Mouse (Mus musculus) limb, embryonic 14.5 days (tissue): ENCODE data around the gene Tango6. TPM values are rescaled to one million over a fixed set of nuclear protein-coding genes. Genes with fewer than 3 reads are reported as not detected.
A peak's percentile ranks its signal among the peaks of the same experiment; 100 is the strongest.

Source experiments
- ATAC-seq: fragments of 200-750 bp; cut with Nextera tagmentation; 2 replicates; pipeline ENCODE4 v1.8.0; 2017; ENCODE audit warnings: low read depth, moderate number of reproducible peaks, moderate TSS enrichment; ENCODE audit not compliant: low FRiP score
- DNase-seq: peaks from one replicate; pipeline ENCODE4 v3.0.0-alpha.2; 2015; ENCODE audit warnings: low spot score
- H3K27ac ChIP-seq: fragments of 300-500 bp; sonication (generic); replicated peaks from 2 replicates; pipeline ENCODE4 v1.5.1; 2014; ENCODE audit warnings: low read depth, mild to moderate bottlenecking, low read length, moderate library complexity, mixed read lengths
- H3K27me3 ChIP-seq: fragments of 300-500 bp; sonication (generic); 2 replicates; pipeline ENCODE4 v1.6.1; 2014; ENCODE audit warnings: low read length, mixed read lengths; ENCODE audit not compliant: control insufficient read depth, insufficient read depth
- H3K36me3 ChIP-seq: fragments of 300-500 bp; sonication (generic); 2 replicates; pipeline ENCODE4 v1.6.1; 2014; ENCODE audit warnings: mild to moderate bottlenecking, low read length, moderate library complexity, mixed read lengths; ENCODE audit not compliant: control insufficient read depth, insufficient read depth
- H3K4me1 ChIP-seq: fragments of 300-500 bp; sonication (generic); 2 replicates; pipeline ENCODE4 v1.6.1; 2014; ENCODE audit warnings: antibody characterized with exemption, low read length, mixed read lengths; ENCODE audit not compliant: control insufficient read depth, insufficient read depth
- H3K4me2 ChIP-seq: fragments of 300-500 bp; sonication (generic); replicated peaks from 2 replicates; pipeline ENCODE4 v1.6.1; 2014; ENCODE audit warnings: low read depth, mild to moderate bottlenecking, low read length, moderate library complexity; ENCODE audit not compliant: severe bottlenecking
- H3K4me3 ChIP-seq: fragments of 300-500 bp; sonication (generic); replicated peaks from 2 replicates; pipeline ENCODE4 v1.5.1; 2014; ENCODE audit warnings: low read length
- H3K9ac ChIP-seq: fragments of 300-500 bp; sonication (generic); 2 replicates; pipeline ENCODE4 v1.6.1; 2014; ENCODE audit warnings: mild to moderate bottlenecking, low read depth, low read length, moderate library complexity; ENCODE audit not compliant: severe bottlenecking
- H3K9me3 ChIP-seq: fragments of 300-500 bp; sonication (generic); 2 replicates; pipeline ENCODE4 v1.6.1; 2016; ENCODE audit warnings: low read length; ENCODE audit not compliant: control insufficient read depth
- POLR2A ChIP-seq: fragments of 200-500 bp; IDR thresholded peaks from 2 replicates; pipeline ENCODE4 v1.8.0; 2012; ENCODE audit warnings: inconsistent platforms, mild to moderate bottlenecking, moderate library complexity, borderline replicate concordance; ENCODE audit not compliant: insufficient read depth, insufficient read length; ENCODE audit errors: extremely low read depth
- WGBS: fragments of 180-500 bp; shearing (Covaris S2); extraction: QIAGEN DNeasy Blood & Tissue Kit; methylation state at CpG from one replicate; pipeline ENCODE4 v1.1.7; 2014; 5-methylcytosine and 5-hydroxymethylcytosine counted together
- polyA plus RNA-seq, 2 experiments: library from polyadenylated mRNA; depleted of rRNA in 1 of 2; stranded (reverse) in 1 of 2; unstranded in 1 of 2; fragments of >200 nt; fragmentation: Nextera tagmentation in 1 of 2; extraction: Ambion mirVana in 1 of 2; gene quantifications; 2 replicates each; pipeline versions ENCODE4 v1.2.1 to v1.2.3; 2012 to 2014

Gene Tango6
- polyA plus RNA-seq, 2 experiments: 5.9 to 6.5 TPM

GRCm38 (mm10) chr8:106887336-106888189 lies 204.7 kb downstream of the Tango6 start:
- Histone ChIP-seq H3K36me3 (peaks cover 46% of the 10 kb centered on the region), H3K9ac (no peak overlapping the region), H3K4me1 (peaks cover 8% of the 10 kb centered on the region; the same call in 1 of the 2 replicates), H3K9me3 (no peaks in the 10 kb centered on the region), H3K27ac (no peak overlapping the region), H3K4me2 (no peak overlapping the region), H3K27me3 (no peaks in the 10 kb centered on the region), H3K4me3 (no peak overlapping the region)
- no peak for TF ChIP-seq POLR2A
- DNase-seq (peak; percentile 89), ATAC-seq (peak; percentile 75)
- WGBS: 46% methylated on average over 5 of the region's 5 CpGs

GRCm38 (mm10) chr8:106888803-106889202 lies 205.9 kb downstream of the Tango6 start:
- Histone ChIP-seq H3K4me1 (peaks cover 8% of the 10 kb centered on the region; the same call in 1 of the 2 replicates), H3K27me3 (no peaks in the 10 kb centered on the region), H3K36me3 (peaks cover 33% of the 10 kb centered on the region), H3K4me3 (no peak overlapping the region), H3K9me3 (no peaks in the 10 kb centered on the region), H3K27ac (no peak overlapping the region), H3K9ac (no peak overlapping the region), H3K4me2 (no peak overlapping the region)
- no peak for ATAC-seq
- TF ChIP-seq POLR2A: no peak
- no peak for DNase-seq
- 90% methylated on average over 3 of the region's 3 CpGs for WGBS

- under 1% methylated on average over 15 of the region's 15 CpGs for WGBS
- Histone ChIP-seq H3K36me3 (peaks cover 30% of the 10 kb centered on the region), H3K9ac (peak overlapping the region; percentile 97), H3K4me1 (peaks cover 12% of the 10 kb centered on the region), H3K9me3 (no peaks in the 10 kb centered on the region), H3K4me2 (peak overlapping the region; percentile 80), H3K27me3 (no peaks in the 10 kb centered on the region), H3K27ac (peak overlapping the region; percentile 95), H3K4me3 (peak overlapping the region; percentile 94)
- ATAC-seq (no peak), DNase-seq (peak; percentile 37)
- TF ChIP-seq POLR2A: no peak
These were observed 209.4 kb downstream of the Tango6 start for GRCm38 (mm10) chr8:106892210-106892805.

GRCm38 (mm10) chr8:106892806-106893451 lies 210.1 kb downstream of the Tango6 start:
- WGBS: 1% methylated on average over 47 of the region's 57 CpGs
- ATAC-seq (peak; percentile 81), DNase-seq (peak; percentile 46)

More at GRCm38 (mm10) chr8:106892806-106893451, 210.1 kb downstream of the Tango6 start:
- no peaks in the 10 kb centered on the region for H3K27me3 ChIP-seq
- H3K4me2 ChIP-seq: peak overlapping the region; percentile 80
- no peaks in the 10 kb centered on the region for H3K9me3 ChIP-seq
- TF ChIP-seq POLR2A: no peak
- peak overlapping the region; percentile 95 for H3K27ac ChIP-seq
- peaks cover 34% of the 10 kb centered on the region for H3K36me3 ChIP-seq
- H3K9ac ChIP-seq: peak overlapping the region; percentile 97
- peak overlapping the region; percentile 94 for H3K4me3 ChIP-seq
- H3K4me1 ChIP-seq: peaks cover 12% of the 10 kb centered on the region
